Mouse (Mus musculus) urinary bladder, postnatal 10 days (tissue): ENCODE measurements around the gene Sfxn3.
"Not testable (repeated sequence)": the region's sequence is repeated elsewhere in the genome, so short reads cannot be mapped to it uniquely, and the experiment has no call there.

Experiments used
- DNase-seq: peaks from one replicate; pipeline ENCODE4 v3.0.0; 2022; ENCODE audit warnings: low spot score

Gene Sfxn3

GRCm38 (mm10) chr19:45018351-45018831 is 28.9 kb upstream of the Sfxn3 start:
- no peak for DNase-seq

- DNase-seq, result no peak
These were observed 27.0 kb upstream of the Sfxn3 start for GRCm38 (mm10) chr19:45020348-45020747.

GRCm38 (mm10) chr19:45021362-45021761 is 25.9 kb upstream of the Sfxn3 start:
- DNase-seq, result no peak

GRCm38 (mm10) chr19:45023993-45024392 is 23.3 kb upstream of the Sfxn3 start:
- no peak for DNase-seq

- no peak for DNase-seq
These were observed 22.5 kb upstream of the Sfxn3 start for GRCm38 (mm10) chr19:45024775-45025174.

GRCm38 (mm10) chr19:45025937-45026568 is 21.2 kb upstream of the Sfxn3 start:
- DNase-seq, result no peak

- DNase-seq, result no peak
These were observed 20.2 kb upstream of the Sfxn3 start for GRCm38 (mm10) chr19:45026958-45027670.

GRCm38 (mm10) chr19:45027848-45028247 is 19.5 kb upstream of the Sfxn3 start:
- no peak for DNase-seq

GRCm38 (mm10) chr19:45028746-45029145 is 18.6 kb upstream of the Sfxn3 start:
- DNase-seq, result no peak

GRCm38 (mm10) chr19:45029571-45029970 is 17.7 kb upstream of the Sfxn3 start:
- DNase-seq, result no peak

- no peak for DNase-seq
These were observed 17.2 kb upstream of the Sfxn3 start for GRCm38 (mm10) chr19:45030111-45030510.

- no peak for DNase-seq
These were observed 16.3 kb upstream of the Sfxn3 start for GRCm38 (mm10) chr19:45030746-45031693.

GRCm38 (mm10) chr19:45031780-45032179 is 15.5 kb upstream of the Sfxn3 start:
- no peak for DNase-seq

GRCm38 (mm10) chr19:45032570-45033332 is 14.6 kb upstream of the Sfxn3 start:
- DNase-seq, result no peak

- DNase-seq, result no peak
These were observed 10.4 kb upstream of the Sfxn3 start for GRCm38 (mm10) chr19:45036867-45037266.

GRCm38 (mm10) chr19:45038198-45038597 is 9.1 kb upstream of the Sfxn3 start:
- not testable (repeated sequence) for DNase-seq

GRCm38 (mm10) chr19:45040214-45040613 is 7.1 kb upstream of the Sfxn3 start:
- no peak for DNase-seq

- DNase-seq, result no peak
These were observed 2.8 kb upstream of the Sfxn3 start for GRCm38 (mm10) chr19:45044389-45044927.

- DNase-seq, result no peak
These were observed 2.1 kb upstream of the Sfxn3 start for GRCm38 (mm10) chr19:45045236-45045635.

GRCm38 (mm10) chr19:45045651-45046050 is 1.7 kb upstream of the Sfxn3 start, which contains the start of gene Pdzd7:
Pdzd7 (minus strand) TSS chr19:45045717.
- no peak for DNase-seq
